Mouse (Mus musculus) intestine, embryonic 14.5 days (tissue): Measurements from ENCODE around the gene 2410004B18Rik. TPM values are rescaled to one million over a fixed set of nuclear protein-coding genes. Genes with fewer than 3 reads are reported as not detected.

Experiments
- ATAC-seq: fragments of 200-750 bp; cut with Nextera tagmentation; replicated peaks from 2 replicates; pipeline ENCODE4 v1.8.0; 2017; ENCODE audit warnings: low read depth, moderate number of reproducible peaks, moderate TSS enrichment, moderate library complexity; ENCODE audit not compliant: low FRiP score, low TSS enrichment
- DNase-seq: peaks from one replicate; pipeline ENCODE4 v3.0.0-alpha.2; 2018; ENCODE audit warnings: low spot score
- H3K27ac ChIP-seq: fragments of 300-500 bp; sonication (generic); 2 replicates; pipeline ENCODE4 v1.5.1; 2014; ENCODE audit warnings: low read depth, mild to moderate bottlenecking, control low read depth
- H3K27me3 ChIP-seq: fragments of 300-500 bp; sonication (generic); replicated peaks from 2 replicates; pipeline ENCODE4 v1.6.1; 2014; ENCODE audit warnings: low read length, control low read depth; ENCODE audit not compliant: control insufficient read depth, insufficient read depth
- H3K36me3 ChIP-seq: fragments of 300-500 bp; sonication (generic); 2 replicates; pipeline ENCODE4 v1.6.1; 2014; ENCODE audit warnings: low read length, control low read depth; ENCODE audit not compliant: control insufficient read depth, insufficient read depth
- H3K4me1 ChIP-seq: fragments of 300-500 bp; sonication (generic); replicated peaks from 2 replicates; pipeline ENCODE4 v1.6.1; 2014; ENCODE audit warnings: low read length, control low read depth, mixed read lengths; ENCODE audit not compliant: control insufficient read depth, insufficient read depth
- H3K4me2 ChIP-seq: fragments of 300-500 bp; sonication (generic); 2 replicates; pipeline ENCODE4 v1.6.1; 2014; ENCODE audit warnings: low read length
- H3K4me3 ChIP-seq: fragments of 300-500 bp; sonication (generic); 2 replicates; pipeline ENCODE4 v1.5.1; 2014; ENCODE audit warnings: low read depth, low read length, control low read depth, mixed read lengths
- H3K9ac ChIP-seq: fragments of 300-500 bp; sonication (generic); 2 replicates; pipeline ENCODE4 v1.6.1; 2014; ENCODE audit warnings: mild to moderate bottlenecking, low read length
- H3K9me3 ChIP-seq: fragments of 300-500 bp; sonication (generic); 2 replicates; pipeline ENCODE4 v1.6.1; 2016; ENCODE audit warnings: low read length, control low read depth; ENCODE audit not compliant: control insufficient read depth
- WGBS: fragments of 180-500 bp; shearing (Covaris S2); extraction: QIAGEN DNeasy Blood & Tissue Kit; methylation state at CpG from one replicate; pipeline ENCODE4 v1.1.7; 2014; 5-methylcytosine and 5-hydroxymethylcytosine counted together
- polyA plus RNA-seq: library from polyadenylated mRNA; unstranded; fragments of >200 nt; fragmentation: Nextera tagmentation; extraction: Ambion mirVana; gene quantifications from 2 replicates; pipeline ENCODE4 v1.2.1, GENCODE M21; 2014

2410004B18Rik gene
- polyA plus RNA-seq = 46.2 and 50.7 TPM in 2 replicates

DNA sequence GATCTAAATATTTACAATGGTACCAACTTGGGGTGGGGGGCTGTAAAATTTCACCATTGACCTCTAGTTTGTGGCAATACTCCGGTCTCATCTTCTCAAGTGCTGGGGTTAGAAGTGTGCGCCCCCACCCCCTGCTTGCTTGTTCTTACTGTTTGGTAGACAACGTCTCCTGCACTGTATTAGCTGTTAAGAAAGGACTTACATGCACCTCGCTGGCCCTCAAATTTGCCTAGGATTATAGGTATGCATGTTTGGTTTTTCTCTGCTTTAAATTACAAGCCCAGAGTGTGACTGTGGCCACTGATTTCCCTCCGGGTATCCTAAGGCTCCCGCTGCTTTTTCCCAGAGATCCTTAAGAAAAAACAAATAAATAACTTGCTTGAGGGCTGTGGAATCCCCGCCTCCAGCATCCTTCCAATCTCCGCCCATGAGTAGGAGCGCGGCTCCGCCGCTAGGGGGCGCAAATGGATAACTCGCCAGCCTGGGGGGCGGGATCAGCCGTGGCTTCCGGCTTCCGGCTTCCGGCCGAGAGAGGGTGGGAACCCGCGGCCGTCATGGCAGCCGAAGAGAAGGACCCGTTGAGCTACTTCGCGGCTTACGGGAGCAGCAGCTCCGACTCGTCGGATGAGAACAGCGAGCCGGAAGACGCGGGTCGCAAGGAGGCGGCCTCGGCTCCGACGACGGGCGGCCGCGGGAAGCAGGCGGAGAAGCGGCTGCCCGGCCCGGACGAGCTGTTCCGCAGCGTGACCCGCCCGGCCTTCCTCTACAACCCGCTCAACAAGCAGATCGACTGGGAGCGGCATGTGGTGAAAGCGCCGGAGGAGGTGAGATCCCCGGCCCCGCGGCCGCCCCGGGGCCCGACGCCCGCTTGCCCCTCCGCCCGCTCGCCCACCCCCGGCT, at the start of gene 2410004B18Rik:
Gene 2410004B18Rik (plus strand): TSS at position 510 of the 900 bp plus-strand sequence.
- H3K4me2 ChIP-seq = peak within 1 kb of the TSS; percentile 79
- no peaks in the 10 kb centered on the region for H3K9me3 ChIP-seq
- H3K27me3 ChIP-seq = no peaks in the 10 kb centered on the region
- 1% methylated on average over 52 of the region's 70 CpGs for WGBS
- DNase-seq (peak; percentile 99), ATAC-seq (peak; percentile 90)
- H3K4me1 ChIP-seq = peaks cover 16% of the 10 kb centered on the region
- H3K4me3 ChIP-seq = peak within 1 kb of the TSS; percentile 93
- peaks cover 46% of the 10 kb centered on the region for H3K36me3 ChIP-seq
- peak within 1 kb of the TSS; percentile 89 for H3K9ac ChIP-seq
- H3K27ac ChIP-seq = peak within 1 kb of the TSS; percentile 62; the same call in 1 of the 2 replicates

GRCm38 (mm10) chr3:145890346-145891132, 47.3 kb upstream of the 2410004B18Rik start:
- Histone ChIP-seq H3K27ac (no peak overlapping the region), H3K4me2 (no peak overlapping the region), H3K4me3 (no peak overlapping the region), H3K4me1 (peaks cover 11% of the 10 kb centered on the region), H3K9me3 (no peaks in the 10 kb centered on the region), H3K9ac (no peak overlapping the region), H3K36me3 (no peaks in the 10 kb centered on the region), H3K27me3 (no peaks in the 10 kb centered on the region)
- DNase-seq (no peak), ATAC-seq (no peak)
- WGBS = 88% methylated on average over 18 of the region's 18 CpGs

- H3K4me3 ChIP-seq = no peak overlapping the region
- DNase-seq = no peak
- ATAC-seq = no peak
- H3K4me1 ChIP-seq = no peaks in the 10 kb centered on the region
- no peaks in the 10 kb centered on the region for H3K27me3 ChIP-seq
- WGBS = 60% methylated on average over 3 of the region's 3 CpGs
- H3K9me3 ChIP-seq = no peaks in the 10 kb centered on the region
- no peak overlapping the region for H3K9ac ChIP-seq
- no peak overlapping the region for H3K27ac ChIP-seq
- H3K36me3 ChIP-seq = no peaks in the 10 kb centered on the region
- H3K4me2 ChIP-seq = no peak overlapping the region
These were observed 45.4 kb upstream of the 2410004B18Rik start for GRCm38 (mm10) chr3:145892451-145892850.

GRCm38 (mm10) chr3:145894131-145894530, 43.7 kb upstream of the 2410004B18Rik start:
- WGBS = 82% methylated on average over 12 of the region's 12 CpGs

DNA sequence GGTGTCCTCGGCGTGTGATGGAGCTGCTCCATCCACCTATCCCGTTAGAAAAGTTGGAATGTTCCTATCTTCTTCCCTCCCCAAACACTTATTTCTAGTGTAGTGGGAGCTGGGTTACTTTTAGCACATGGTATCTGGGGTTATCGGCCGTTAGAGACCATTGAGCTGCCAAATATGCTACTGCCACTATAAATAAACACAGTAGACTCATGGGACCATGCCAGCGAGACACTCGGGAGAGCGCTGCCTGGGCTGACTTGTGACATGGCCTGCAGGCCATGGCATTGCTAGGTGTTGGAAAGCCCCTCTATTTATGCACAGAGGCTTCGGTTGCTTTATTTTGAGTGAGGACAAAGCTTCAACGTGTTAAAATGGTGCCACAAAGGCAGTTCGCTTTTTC, 40.1 kb upstream of the 2410004B18Rik start:
- 82% methylated on average over 11 of the region's 11 CpGs for WGBS
- H3K27me3 ChIP-seq = no peaks in the 10 kb centered on the region
- no peaks in the 10 kb centered on the region for H3K4me1 ChIP-seq
- no peak overlapping the region for H3K27ac ChIP-seq
- DNase-seq (no peak), ATAC-seq (no peak)
- no peaks in the 10 kb centered on the region for H3K9me3 ChIP-seq
- no peak overlapping the region for H3K4me3 ChIP-seq
- H3K4me2 ChIP-seq = no peak overlapping the region
- H3K36me3 ChIP-seq = no peaks in the 10 kb centered on the region
- no peak overlapping the region for H3K9ac ChIP-seq

More at GRCm38 (mm10) chr3:145894131-145894530, 43.7 kb upstream of the 2410004B18Rik start:
- Histone ChIP-seq H3K4me1 (no peaks in the 10 kb centered on the region), H3K27me3 (no peaks in the 10 kb centered on the region), H3K9me3 (no peaks in the 10 kb centered on the region), H3K36me3 (no peaks in the 10 kb centered on the region), H3K4me2 (no peak overlapping the region), H3K4me3 (no peak overlapping the region), H3K27ac (no peak overlapping the region), H3K9ac (no peak overlapping the region)
- DNase-seq (no peak), ATAC-seq (no peak)

GRCm38 (mm10) chr3:145899832-145900231, 38.0 kb upstream of the 2410004B18Rik start:
- no peak overlapping the region for H3K4me2 ChIP-seq
- H3K36me3 ChIP-seq = no peaks in the 10 kb centered on the region
- ATAC-seq = no peak
- H3K4me1 ChIP-seq = no peaks in the 10 kb centered on the region
- H3K27ac ChIP-seq = no peak overlapping the region
- H3K4me3 ChIP-seq = no peak overlapping the region
- no peaks in the 10 kb centered on the region for H3K27me3 ChIP-seq
- H3K9ac ChIP-seq = no peak overlapping the region
- DNase-seq = no peak
- H3K9me3 ChIP-seq = no peaks in the 10 kb centered on the region
- 66% methylated on average over 8 of the region's 8 CpGs for WGBS

GRCm38 (mm10) chr3:145903530-145903929, 34.3 kb upstream of the 2410004B18Rik start:
- DNase-seq (no peak), ATAC-seq (no peak)
- H3K9ac ChIP-seq = no peak overlapping the region
- no peak overlapping the region for H3K27ac ChIP-seq
- no peaks in the 10 kb centered on the region for H3K9me3 ChIP-seq
- H3K4me3 ChIP-seq = no peak overlapping the region
- no peak overlapping the region for H3K4me2 ChIP-seq
- no peaks in the 10 kb centered on the region for H3K4me1 ChIP-seq
- no peaks in the 10 kb centered on the region for H3K36me3 ChIP-seq
- WGBS = 90% methylated on average over 8 of the region's 8 CpGs
- H3K27me3 ChIP-seq = no peaks in the 10 kb centered on the region

- Histone ChIP-seq H3K4me1 (no peaks in the 10 kb centered on the region; the same call in 1 of the 2 replicates), H3K9ac (no peak overlapping the region; the same call in 1 of the 2 replicates), H3K4me3 (no peak overlapping the region), H3K27ac (no peak overlapping the region), H3K27me3 (no peaks in the 10 kb centered on the region), H3K4me2 (peak overlapping the region; percentile 33), H3K9me3 (no peaks in the 10 kb centered on the region), H3K36me3 (no peaks in the 10 kb centered on the region)
- no peak; the same call in 1 of the 2 replicates for ATAC-seq
- WGBS = 51% methylated on average over 22 of the region's 22 CpGs
- DNase-seq = peak; percentile 98
These were observed 32.7 kb upstream of the 2410004B18Rik start for GRCm38 (mm10) chr3:145904850-145905776.
